Mouse (Mus musculus): ENCODE results near the gene Upf3b.
"Not testable (repeated sequence)": the region's sequence is repeated elsewhere in the genome, so short reads cannot be mapped to it uniquely, and the experiment has no call there.

Gene Upf3b

DNA sequence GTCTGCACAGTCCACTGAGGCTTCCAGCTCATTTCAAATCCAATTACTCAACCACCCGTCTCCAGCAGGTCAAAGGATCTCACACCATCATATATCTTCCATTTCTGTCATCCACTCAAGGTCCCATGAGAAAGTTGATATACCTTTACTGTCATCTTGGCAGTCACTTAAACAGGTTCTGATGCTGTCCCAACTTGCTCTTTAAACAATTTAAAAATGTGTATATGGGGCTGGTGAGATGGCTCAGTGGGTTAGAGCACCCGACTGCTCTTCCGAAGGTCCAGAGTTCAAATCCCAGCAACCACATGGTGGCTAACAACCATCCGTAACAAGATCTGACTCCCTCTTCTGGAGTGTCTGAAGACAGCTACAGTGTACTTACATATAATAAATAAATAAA, 29.8 kb downstream of the Upf3b start:
- not testable (repeated sequence) for DNase-seq (ENCODE audit: low spot score in 2 of 2)

DNA sequence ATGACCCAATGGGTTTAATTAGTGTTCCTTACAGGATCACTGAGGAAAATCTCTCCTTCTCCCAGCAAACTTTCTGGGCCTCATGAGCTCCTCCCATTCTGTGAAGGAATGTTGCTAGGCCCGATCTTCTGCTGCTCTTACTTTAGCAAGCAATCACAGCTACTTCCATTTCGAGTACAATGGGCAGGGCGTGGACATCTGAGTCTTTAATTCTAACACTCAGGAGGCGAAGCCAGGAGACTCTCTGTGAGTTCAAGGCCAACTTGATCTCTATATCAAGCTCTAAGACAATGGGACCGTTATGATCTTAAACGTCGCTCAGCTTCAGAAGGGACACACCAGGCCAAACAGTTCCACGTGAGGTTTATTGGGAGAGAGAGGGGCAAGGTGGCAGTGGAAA, 33.5 kb downstream of the Upf3b start:
- no peak for DNase-seq (ENCODE audit: low spot score in 2 of 2)

- DNase-seq (ENCODE audit: low spot score in 2 of 2) = peak; percentile 20 to 31
These were observed 35.7 kb downstream of the Upf3b start for GRCm38 (mm10) chrX:37074262-37074892.

DNA sequence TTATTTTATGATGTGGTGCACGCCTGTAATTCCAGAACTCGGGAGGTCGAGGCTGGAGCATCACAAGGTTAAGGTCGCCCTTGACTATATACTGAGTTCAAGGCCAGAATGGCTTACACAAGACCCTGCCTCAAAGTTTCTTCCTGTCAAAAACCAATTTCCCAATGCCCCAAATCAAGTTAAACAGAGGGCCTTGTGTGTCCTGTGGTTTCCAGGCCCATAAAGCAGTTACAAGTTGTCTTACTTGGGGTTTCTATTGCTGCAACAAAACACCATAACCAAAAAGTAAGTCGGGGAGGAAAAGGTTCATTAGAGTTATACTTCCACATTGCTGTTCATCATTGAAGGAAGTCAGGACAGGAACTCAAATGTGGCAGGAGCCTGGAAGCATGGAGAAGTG, 41.4 kb downstream of the Upf3b start:
- DNase-seq (ENCODE audit: low spot score in 2 of 2) = no peak

- no peak for DNase-seq (ENCODE audit: low spot score in 2 of 2)
These were observed 42.8 kb downstream of the Upf3b start for GRCm38 (mm10) chrX:37067299-37067698.

GRCm38 (mm10) chrX:37063902-37064301, 46.2 kb downstream of the Upf3b start:
- no peak for DNase-seq (ENCODE audit: low spot score in 2 of 2)

DNA sequence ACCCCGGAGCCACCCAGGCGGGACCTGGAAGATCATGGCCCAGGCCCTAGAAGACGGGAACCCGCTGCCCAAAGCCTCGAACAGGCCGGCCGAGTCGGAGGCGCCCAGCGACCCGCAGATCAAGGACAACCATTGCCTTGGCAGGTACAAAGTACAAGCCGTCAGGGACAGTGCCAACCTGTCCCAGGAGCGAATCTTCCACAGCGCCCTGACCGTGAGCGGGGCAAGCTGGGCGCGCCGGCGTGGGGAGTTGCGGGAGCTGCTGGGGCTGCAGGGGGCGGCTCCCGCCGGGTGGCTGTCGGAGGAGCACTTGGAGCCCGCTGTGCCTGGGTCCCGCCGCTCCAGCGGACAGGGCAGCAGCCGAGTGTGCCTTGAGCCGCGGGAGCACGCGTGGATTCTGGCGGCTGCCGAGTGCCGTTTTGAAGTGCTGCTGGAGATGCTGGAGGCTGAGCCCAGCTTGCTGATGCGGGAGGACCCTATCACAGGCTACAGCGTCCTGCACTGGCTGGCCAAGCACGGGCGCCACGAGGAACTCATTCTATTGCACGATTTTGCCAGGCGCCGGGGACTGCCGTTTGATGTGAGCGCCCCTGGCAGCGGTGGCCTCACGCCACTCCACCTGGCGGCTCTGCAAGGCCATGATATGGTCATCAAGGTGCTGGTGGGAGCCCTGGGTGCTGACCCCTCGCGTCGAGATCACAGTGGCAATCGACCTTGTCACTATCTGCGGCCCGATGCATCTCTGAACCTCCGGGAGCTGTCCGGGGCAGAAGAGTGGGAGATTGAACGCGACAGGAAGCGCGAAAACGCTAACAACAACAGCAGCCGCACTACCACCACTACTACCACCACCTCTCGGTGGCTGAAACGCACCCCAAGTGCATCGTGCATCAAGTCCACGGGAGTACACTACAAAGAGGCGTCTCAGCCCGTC, 61.0 kb downstream of the Upf3b start:
- DNase-seq (ENCODE audit: low spot score in 2 of 2) = no peak

GRCm38 (mm10) chrX:37048066-37048889, 61.8 kb downstream of the Upf3b start, which contains the start of gene Sowahd:
Gene Sowahd, plus strand, starts transcription at chrX:37048845.
- DNase-seq (ENCODE audit: low spot score in 2 of 2) = no peak

DNA sequence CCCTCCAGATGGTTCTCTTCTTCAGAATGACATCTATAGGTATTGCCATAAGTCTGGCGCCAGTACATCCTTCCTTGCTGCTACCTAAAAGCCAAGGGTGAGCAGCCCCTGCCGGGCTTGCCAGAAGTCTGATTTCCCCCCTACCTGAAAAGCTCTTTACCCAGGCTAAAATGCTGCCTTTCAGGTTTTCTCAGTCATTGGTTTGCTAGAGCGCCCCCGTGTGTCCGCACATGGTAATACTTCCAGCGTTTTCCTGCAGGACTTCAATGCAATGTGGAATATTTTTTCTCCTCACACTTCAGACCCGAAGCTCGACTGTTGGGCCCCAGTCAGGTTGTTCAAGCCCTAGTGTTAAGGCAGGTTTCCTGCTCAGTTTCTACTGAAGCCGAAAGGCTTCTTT, 67.4 kb downstream of the Upf3b start:
- DNase-seq (ENCODE audit: low spot score in 2 of 2) = peak; percentile 16 to 25
